Mouse (Mus musculus) forebrain, embryonic 11.5 days (tissue): ENCODE measurements at regions not wholly inside any gene's neighbourhood (a gene's known extent, or its start where the extent isn't known, plus 50 kb on each side); places are given as distances from the start of the nearest gene placed in this dataset.

Experiments used
- ATAC-seq: fragments of 200-750 bp; cut with Nextera tagmentation; replicated peaks from 2 replicates; pipeline ENCODE4 v1.8.0; 2017; ENCODE audit warnings: moderate TSS enrichment; ENCODE audit not compliant: low FRiP score
- DNase-seq: peaks from one replicate; pipeline ENCODE4 v3.0.0-alpha.2; 2017; ENCODE audit warnings: low spot score
- H3K27ac ChIP-seq: fragments of 300-500 bp; sonication (generic); 2 replicates; pipeline ENCODE4 v1.5.1; 2014; ENCODE audit warnings: low read depth, low read length
- H3K27me3 ChIP-seq: fragments of 300-500 bp; sonication (generic); 2 replicates; pipeline ENCODE4 v1.6.1; 2014; ENCODE audit warnings: mild to moderate bottlenecking, low read length, mixed read lengths; ENCODE audit not compliant: control insufficient read depth, insufficient read depth
- H3K36me3 ChIP-seq: fragments of 300-500 bp; sonication (generic); 2 replicates; pipeline ENCODE4 v1.6.1; 2014; ENCODE audit warnings: mild to moderate bottlenecking, low read length, moderate library complexity, mixed read lengths; ENCODE audit not compliant: control insufficient read depth, insufficient read depth
- H3K4me1 ChIP-seq: fragments of 300-500 bp; sonication (generic); replicated peaks from 2 replicates; pipeline ENCODE4 v1.6.1; 2014; ENCODE audit warnings: low read length, mixed read lengths; ENCODE audit not compliant: control insufficient read depth, insufficient read depth
- H3K4me2 ChIP-seq: fragments of 300-500 bp; sonication (generic); 2 replicates; pipeline ENCODE4 v1.6.1; 2014; ENCODE audit warnings: low read depth, mild to moderate bottlenecking, low read length, moderate library complexity, mixed read lengths; ENCODE audit not compliant: severe bottlenecking
- H3K4me3 ChIP-seq: fragments of 300-500 bp; sonication (generic); 2 replicates; pipeline ENCODE4 v1.5.1; 2014; ENCODE audit warnings: low read depth, low read length
- H3K9ac ChIP-seq: fragments of 300-500 bp; sonication (generic); 2 replicates; pipeline ENCODE4 v1.6.1; 2014; ENCODE audit warnings: low read length
- H3K9me3 ChIP-seq: fragments of 300-500 bp; sonication (generic); 2 replicates; pipeline ENCODE4 v1.6.1; 2016; ENCODE audit warnings: low read length, mixed read lengths; ENCODE audit not compliant: control insufficient read depth
- WGBS: fragments of 180-500 bp; shearing (Covaris S2); extraction: QIAGEN DNeasy Blood & Tissue Kit; methylation state at CpG from one replicate; pipeline ENCODE4 v1.1.7; 2014; 5-methylcytosine and 5-hydroxymethylcytosine counted together

- H3K4me3 ChIP-seq = no peak overlapping the region
- no peaks in the 10 kb centered on the region for H3K36me3 ChIP-seq
- ATAC-seq (no peak), DNase-seq (no peak)
- H3K9ac ChIP-seq = no peak overlapping the region
- H3K9me3 ChIP-seq = no peaks in the 10 kb centered on the region
- WGBS = 94% methylated on average over 4 of the region's 5 CpGs
- no peaks in the 10 kb centered on the region for H3K27me3 ChIP-seq
- H3K4me1 ChIP-seq = peaks cover 7% of the 10 kb centered on the region; the same call in 1 of the 2 replicates
- no peak overlapping the region for H3K27ac ChIP-seq
- no peak overlapping the region for H3K4me2 ChIP-seq
Measured at GRCm38 (mm10) chr2:167786951-167787350, 97.3 kb upstream of the Tmem189 start.

GRCm38 (mm10) chr2:167784353-167784752 is 94.7 kb upstream of the Tmem189 start:
- no peak for ATAC-seq
- H3K27me3 ChIP-seq = no peaks in the 10 kb centered on the region
- no peaks in the 10 kb centered on the region for H3K9me3 ChIP-seq
- no peak overlapping the region for H3K9ac ChIP-seq
- no peak overlapping the region for H3K27ac ChIP-seq
- no peaks in the 10 kb centered on the region; the same call in 1 of the 2 replicates for H3K36me3 ChIP-seq
- H3K4me2 ChIP-seq = no peak overlapping the region
- no peak for DNase-seq
- whole genome bisulfite sequencing = 94% methylated on average over 13 of the region's 13 CpGs
- H3K4me1 ChIP-seq = peaks cover 7% of the 10 kb centered on the region; the same call in 1 of the 2 replicates
- no peak overlapping the region for H3K4me3 ChIP-seq

- Histone ChIP-seq H3K4me2 (no peak overlapping the region), H3K9me3 (no peaks in the 10 kb centered on the region), H3K36me3 (no peaks in the 10 kb centered on the region; the same call in 1 of the 2 replicates), H3K27me3 (no peaks in the 10 kb centered on the region), H3K4me3 (no peak overlapping the region), H3K9ac (no peak overlapping the region), H3K4me1 (peaks cover 7% of the 10 kb centered on the region), H3K27ac (no peak overlapping the region)
- ATAC-seq = no peak
- 83% methylated on average over 3 of the region's 3 CpGs for WGBS
- no peak for DNase-seq
Measured at GRCm38 (mm10) chr2:167783374-167783773, 93.8 kb upstream of the Tmem189 start.

- Histone ChIP-seq H3K36me3 (no peaks in the 10 kb centered on the region; the same call in 1 of the 2 replicates), H3K9me3 (no peaks in the 10 kb centered on the region), H3K27me3 (no peaks in the 10 kb centered on the region), H3K4me1 (peaks cover 12% of the 10 kb centered on the region), H3K9ac (no peak overlapping the region), H3K4me2 (0 out of 2 replicates have a peak overlapping the region, but pooled peaks have one; percentile 15), H3K27ac (no peak overlapping the region), H3K4me3 (no peak overlapping the region)
- 35% methylated on average over 27 of the region's 27 CpGs for WGBS
- ATAC-seq = 0 out of 2 replicates have a peak, but pooled peaks have one; percentile 33
- DNase-seq = no peak
Measured at GRCm38 (mm10) chr2:167782231-167782999, 92.8 kb upstream of the Tmem189 start.

- ATAC-seq (no peak), DNase-seq (no peak)
- no peaks in the 10 kb centered on the region for H3K9me3 ChIP-seq
- 79% methylated on average over 13 of the region's 13 CpGs for WGBS
- no peaks in the 10 kb centered on the region for H3K27me3 ChIP-seq
- no peak overlapping the region for H3K4me3 ChIP-seq
- H3K4me2 ChIP-seq = no peak overlapping the region
- H3K9ac ChIP-seq = no peak overlapping the region
- no peaks in the 10 kb centered on the region; the same call in 1 of the 2 replicates for H3K36me3 ChIP-seq
- H3K27ac ChIP-seq = no peak overlapping the region
- peaks cover 13% of the 10 kb centered on the region for H3K4me1 ChIP-seq
Measured at GRCm38 (mm10) chr2:167781496-167781895, 91.9 kb upstream of the Tmem189 start.

- Histone ChIP-seq H3K9ac (no peak overlapping the region; the same call in 1 of the 2 replicates), H3K4me1 (peaks cover 17% of the 10 kb centered on the region), H3K4me3 (no peak overlapping the region), H3K27ac (no peak overlapping the region), H3K27me3 (no peaks in the 10 kb centered on the region), H3K36me3 (no peaks in the 10 kb centered on the region; the same call in 1 of the 2 replicates), H3K9me3 (no peaks in the 10 kb centered on the region), H3K4me2 (peak overlapping the region; percentile 99; the same call in 1 of the 2 replicates)
- DNase-seq (no peak), ATAC-seq (no peak)
- 76% methylated on average over 10 of the region's 10 CpGs for WGBS
Measured at GRCm38 (mm10) chr2:167778691-167779090, 89.1 kb upstream of the Tmem189 start.

- Histone ChIP-seq H3K9ac (peak overlapping the region; percentile 84), H3K4me2 (peak overlapping the region; percentile 99), H3K36me3 (no peaks in the 10 kb centered on the region; the same call in 1 of the 2 replicates), H3K4me1 (peaks cover 17% of the 10 kb centered on the region), H3K27ac (no peak overlapping the region), H3K27me3 (no peaks in the 10 kb centered on the region), H3K4me3 (peak overlapping the region; percentile 60), H3K9me3 (no peaks in the 10 kb centered on the region)
- ATAC-seq = no peak; the same call in 1 of the 2 replicates
- 62% methylated on average over 4 of the region's 4 CpGs for WGBS
- no peak for DNase-seq
Measured at GRCm38 (mm10) chr2:167778271-167778670, 88.6 kb upstream of the Tmem189 start.

- Histone ChIP-seq H3K27me3 (no peaks in the 10 kb centered on the region), H3K4me3 (peak overlapping the region; percentile 60), H3K9ac (peak overlapping the region; percentile 84), H3K27ac (peak overlapping the region; percentile 37; the same call in 1 of the 2 replicates), H3K4me1 (peaks cover 14% of the 10 kb centered on the region), H3K9me3 (no peaks in the 10 kb centered on the region), H3K36me3 (no peaks in the 10 kb centered on the region; the same call in 1 of the 2 replicates), H3K4me2 (peak overlapping the region; percentile 99)
- DNase-seq = peak; percentile 88
- 3% methylated on average over 33 of the region's 33 CpGs for WGBS
- ATAC-seq = peak; percentile 87
Measured at GRCm38 (mm10) chr2:167777331-167778085, 87.9 kb upstream of the Tmem189 start.
